Mouse (Mus musculus) midbrain, embryonic 11.5 days (tissue): Measurements from ENCODE around the gene Gm21985. TPM values are rescaled to one million over a fixed set of nuclear protein-coding genes. Genes with fewer than 3 reads are reported as not detected.
"Not testable (repeated sequence)": the region's sequence is repeated elsewhere in the genome, so short reads cannot be mapped to it uniquely, and the experiment has no call there.

ENCODE experiments used
- ATAC-seq: fragments of 200-750 bp; cut with Nextera tagmentation; 2 replicates; pipeline ENCODE4 v1.8.0; 2017; ENCODE audit warnings: moderate TSS enrichment, moderate library complexity; ENCODE audit not compliant: low FRiP score
- DNase-seq: peaks from one replicate; pipeline ENCODE4 v3.0.0; 2015; ENCODE audit warnings: low spot score; ENCODE audit errors: missing footprints
- H3K27ac ChIP-seq: fragments of 300-500 bp; sonication (generic); 2 replicates; pipeline ENCODE4 v1.5.1; 2014; ENCODE audit warnings: low read depth, low read length
- H3K27me3 ChIP-seq: fragments of 300-500 bp; sonication (generic); 2 replicates; pipeline ENCODE4 v1.6.1; 2014; ENCODE audit warnings: mild to moderate bottlenecking, low read length, moderate library complexity, mixed read lengths; ENCODE audit not compliant: control insufficient read depth, insufficient read depth
- H3K36me3 ChIP-seq: fragments of 300-500 bp; sonication (generic); 2 replicates; pipeline ENCODE4 v1.6.1; 2014; ENCODE audit warnings: mild to moderate bottlenecking, low read length, moderate library complexity, mixed read lengths; ENCODE audit not compliant: control insufficient read depth, insufficient read depth
- H3K4me1 ChIP-seq: fragments of 300-500 bp; sonication (generic); 2 replicates; pipeline ENCODE4 v1.6.1; 2014; ENCODE audit warnings: low read length; ENCODE audit not compliant: control insufficient read depth, insufficient read depth
- H3K4me2 ChIP-seq: fragments of 300-500 bp; sonication (generic); 2 replicates; pipeline ENCODE4 v1.6.1; 2014; ENCODE audit warnings: mild to moderate bottlenecking, moderate library complexity
- H3K4me3 ChIP-seq: fragments of 300-500 bp; sonication (generic); 2 replicates; pipeline ENCODE4 v1.5.1; 2014; ENCODE audit warnings: low read depth, low read length
- H3K9ac ChIP-seq: fragments of 300-500 bp; sonication (generic); 2 replicates; pipeline ENCODE4 v1.6.1; 2014; ENCODE audit warnings: low read length
- H3K9me3 ChIP-seq: fragments of 300-500 bp; sonication (generic); 2 replicates; pipeline ENCODE4 v1.6.1; 2016; ENCODE audit warnings: low read length; ENCODE audit not compliant: control insufficient read depth
- WGBS: fragments of 180-500 bp; shearing (Covaris S2); extraction: QIAGEN DNeasy Blood & Tissue Kit; methylation state at CpG from one replicate; pipeline ENCODE4 v1.1.7; 2014; 5-methylcytosine and 5-hydroxymethylcytosine counted together
- polyA plus RNA-seq: library from polyadenylated mRNA; unstranded; fragments of >200 nt; fragmentation: Nextera tagmentation; extraction: Ambion mirVana; gene quantifications from 2 replicates; pipeline ENCODE4 v1.2.1, GENCODE M21; 2014

The Gm21985 gene
- polyA plus RNA-seq, 1 experiment from 2014 or later, result not detected

GRCm38 (mm10) chr2:112391346-112392000 lies 125.4 kb downstream of the Gm21985 start:
- Histone ChIP-seq H3K4me2 (no peak overlapping the region), H3K4me3 (no peak overlapping the region), H3K36me3 (no peaks in the 10 kb centered on the region), H3K27me3 (no peaks in the 10 kb centered on the region), H3K9ac (no peak overlapping the region), H3K9me3 (no peaks in the 10 kb centered on the region), H3K27ac (no peak overlapping the region), H3K4me1 (no peaks in the 10 kb centered on the region)
- no peak for ATAC-seq
- DNase-seq, result no peak
- whole genome bisulfite sequencing, result 92% methylated on average over 4 of the region's 4 CpGs

- WGBS, result 95% methylated on average over 1 of the region's 1 CpGs
- no peak overlapping the region for H3K4me2 ChIP-seq
- no peak for ATAC-seq
These were observed 126.6 kb downstream of the Gm21985 start for GRCm38 (mm10) chr2:112392689-112393088.

GRCm38 (mm10) chr2:112393958-112394357 lies 127.8 kb downstream of the Gm21985 start:
- Histone ChIP-seq H3K27ac (no peak overlapping the region), H3K36me3 (no peaks in the 10 kb centered on the region), H3K9me3 (no peaks in the 10 kb centered on the region), H3K4me2 (no peak overlapping the region), H3K27me3 (no peaks in the 10 kb centered on the region), H3K9ac (no peak overlapping the region), H3K4me3 (no peak overlapping the region), H3K4me1 (no peaks in the 10 kb centered on the region)
- DNase-seq, result no peak
- no peak for ATAC-seq

More at GRCm38 (mm10) chr2:112392689-112393088, 126.6 kb downstream of the Gm21985 start:
- DNase-seq, result no peak
- H3K4me1 ChIP-seq, result no peaks in the 10 kb centered on the region
- no peak overlapping the region for H3K27ac ChIP-seq
- no peaks in the 10 kb centered on the region for H3K9me3 ChIP-seq
- no peak overlapping the region for H3K4me3 ChIP-seq
- no peaks in the 10 kb centered on the region for H3K27me3 ChIP-seq
- no peaks in the 10 kb centered on the region for H3K36me3 ChIP-seq
- no peak overlapping the region for H3K9ac ChIP-seq

GRCm38 (mm10) chr2:112396649-112397048 lies 130.5 kb downstream of the Gm21985 start:
- Histone ChIP-seq H3K27me3 (no peaks in the 10 kb centered on the region), H3K9ac (no peak overlapping the region), H3K36me3 (no peaks in the 10 kb centered on the region), H3K4me1 (no peaks in the 10 kb centered on the region), H3K9me3 (no peaks in the 10 kb centered on the region), H3K27ac (no peak overlapping the region), H3K4me2 (no peak overlapping the region), H3K4me3 (no peak overlapping the region)
- ATAC-seq (no peak), DNase-seq (no peak)
- 72% methylated on average over 1 of the region's 1 CpGs for WGBS

- H3K4me3 ChIP-seq, result no peak overlapping the region
- no peak overlapping the region for H3K9ac ChIP-seq
- 91% methylated on average over 3 of the region's 3 CpGs for whole genome bisulfite sequencing
- H3K9me3 ChIP-seq, result no peaks in the 10 kb centered on the region
- H3K4me1 ChIP-seq, result no peaks in the 10 kb centered on the region
- no peak overlapping the region for H3K4me2 ChIP-seq
- DNase-seq (no peak), ATAC-seq (no peak)
- no peaks in the 10 kb centered on the region for H3K27me3 ChIP-seq
- no peaks in the 10 kb centered on the region for H3K36me3 ChIP-seq
- no peak overlapping the region for H3K27ac ChIP-seq
These were observed 140.9 kb downstream of the Gm21985 start for GRCm38 (mm10) chr2:112407030-112407429.

- no peaks in the 10 kb centered on the region for H3K4me1 ChIP-seq
- no peaks in the 10 kb centered on the region for H3K36me3 ChIP-seq
- 69% methylated on average over 3 of the region's 3 CpGs for WGBS
- DNase-seq (no peak), ATAC-seq (no peak)
- H3K27me3 ChIP-seq, result no peaks in the 10 kb centered on the region
- no peak overlapping the region for H3K27ac ChIP-seq
- H3K4me3 ChIP-seq, result no peak overlapping the region
- H3K9ac ChIP-seq, result no peak overlapping the region
- H3K9me3 ChIP-seq, result no peaks in the 10 kb centered on the region
- no peak overlapping the region for H3K4me2 ChIP-seq
These were observed 159.2 kb downstream of the Gm21985 start for GRCm38 (mm10) chr2:112425308-112425707.

- not testable (repeated sequence) for H3K9me3 ChIP-seq, H3K27ac ChIP-seq, H3K9ac ChIP-seq, H3K4me1 ChIP-seq, H3K27me3 ChIP-seq, DNase-seq, ATAC-seq, H3K4me2 ChIP-seq, H3K4me3 ChIP-seq, H3K36me3 ChIP-seq
- WGBS, result 83% methylated on average over 3 of the region's 3 CpGs
These were observed 162.4 kb downstream of the Gm21985 start for GRCm38 (mm10) chr2:112428534-112428933.

- 89% methylated on average over 4 of the region's 4 CpGs for WGBS
- no peak overlapping the region for H3K9ac ChIP-seq
- no peak for DNase-seq
- no peaks in the 10 kb centered on the region for H3K36me3 ChIP-seq
- no peak overlapping the region for H3K4me2 ChIP-seq
- H3K4me3 ChIP-seq, result no peak overlapping the region
- no peak for ATAC-seq
- H3K27ac ChIP-seq, result no peak overlapping the region
- no peaks in the 10 kb centered on the region for H3K9me3 ChIP-seq
- no peaks in the 10 kb centered on the region for H3K27me3 ChIP-seq
- H3K4me1 ChIP-seq, result no peaks in the 10 kb centered on the region
These were observed 163.6 kb downstream of the Gm21985 start for GRCm38 (mm10) chr2:112429665-112430064.

GRCm38 (mm10) chr2:112430403-112430802 lies 164.3 kb downstream of the Gm21985 start:
- 82% methylated on average over 5 of the region's 5 CpGs for WGBS
- Histone ChIP-seq H3K4me3 (no peak overlapping the region), H3K9ac (no peak overlapping the region), H3K27me3 (no peaks in the 10 kb centered on the region), H3K9me3 (no peaks in the 10 kb centered on the region), H3K4me2 (no peak overlapping the region), H3K36me3 (no peaks in the 10 kb centered on the region), H3K4me1 (no peaks in the 10 kb centered on the region), H3K27ac (no peak overlapping the region)
- no peak for DNase-seq
- ATAC-seq, result no peak
